ENCODE assay signal across 8 mouse cellular contexts in genomic region chr10:117688204-117689151, GRCm38 (mm10). TPM values are rescaled to one million over a fixed set of nuclear protein-coding genes. Genes with fewer than 3 reads are reported as not detected.
DNase-seq lines count a peak whose midpoint lies in the region; ATAC-seq and TF ChIP-seq lines count a peak whose summit lies in the region.

No protein-coding gene starts in this region.

- no peak for DNase-seq in gastrocnemius, adult 2 months
- DNase-seq in gastrocnemius, postnatal 10 days: no peak
- peak; percentile 60 for DNase-seq in CH12.LX (ENCODE audit: extremely low read depth)
- peak; percentile 63 for DNase-seq in kidney, postnatal 10 days
- no peak for DNase-seq in right cerebral cortex, postnatal 4 days
- DNase-seq in left cerebral cortex, adult 11 months (ENCODE audit: low spot score): no peak

- no peak for TF ChIP-seq EP300 in CH12.LX (IDR thresholded peaks at IDR 0.05; ENCODE audit: low read length)

- H3K4me2 ChIP-seq in CH12.LX (ENCODE audit: insufficient read depth, low read depth, poor library complexity, severe bottlenecking): no peak overlapping the region
- no peak overlapping the region for H3K4me2 ChIP-seq in midbrain, embryonic 12.5 days (replicated peaks)

- H3K9me3 ChIP-seq in CH12.LX (replicated peaks; ENCODE audit: low read length): no peaks in the 10 kb centered on the region
- no peaks in the 10 kb centered on the region for H3K9me3 ChIP-seq in midbrain, embryonic 12.5 days

- ATAC-seq in erythroblast, adult 5-6 weeks (replicated peaks; ENCODE audit: low FRiP score, poor library complexity, severe bottlenecking): peak; percentile 81
- ATAC-seq in midbrain, embryonic 12.5 days (ENCODE audit: low FRiP score, low read depth): 0 out of 2 replicates have a peak, but pooled peaks have one; percentile 19

- peaks cover 4% of the 10 kb centered on the region for H3K79me2 ChIP-seq in CH12.LX (replicated peaks; ENCODE audit: control insufficient read depth, extremely low read depth, insufficient read depth, poor library complexity, severe bottlenecking)

- peak; percentile 44 for TF ChIP-seq CTCF in gastrocnemius, adult 2 months (IDR thresholded peaks at IDR 0.05)
- peak; percentile 24 to 48; a peak in 3 of 4 replicates for TF ChIP-seq CTCF in CH12.LX (conservative IDR thresholded peaks at IDR 0.05 in 1 of 2, IDR thresholded peaks at IDR 0.05 in 1 of 2; ENCODE audit: low read depth in 2 of 2, low read length in 2 of 2)

- TF ChIP-seq RAD21 in CH12.LX (IDR thresholded peaks at IDR 0.05; ENCODE audit: low read depth, low read length): no peak; the same call in none of the 2 replicates

- no peak overlapping the region for H3K27ac ChIP-seq in gastrocnemius, adult 2 months
- no peak overlapping the region for H3K27ac ChIP-seq in CH12.LX (ENCODE audit: insufficient read depth, low read depth)
- no peak overlapping the region for H3K27ac ChIP-seq in midbrain, embryonic 12.5 days (replicated peaks)

- dilution Hi-C loops in CH12.LX (cut with MboI; ENCODE audit: extremely low pct_ligation_motif_present, extremely low pct_unique_long_range_greater_than_20kb, low sequenced_read_pairs): no loop called here

- H3K27me3 ChIP-seq in CH12.LX (replicated peaks): no peaks in the 10 kb centered on the region
- H3K27me3 ChIP-seq in midbrain, embryonic 12.5 days: no peaks in the 10 kb centered on the region

- intact Hi-C loops in gastrocnemius, adult 2 months (cut with DNase I): no loop called here

- in situ Hi-C loops in CH12.LX (cut with MboI; ENCODE audit: low pct_ligation_motif_present, low pct_unique_long_range_greater_than_20kb, low sequenced_read_pairs): no loop called here

- no peaks in the 10 kb centered on the region for H3K4me1 ChIP-seq in CH12.LX (ENCODE audit: control insufficient read depth in 1 of 2, insufficient read depth in 2 of 2)
- no peaks in the 10 kb centered on the region for H3K4me1 ChIP-seq in midbrain, embryonic 12.5 days

- no peak overlapping the region for H3K4me3 ChIP-seq in gastrocnemius, adult 2 months
- H3K4me3 ChIP-seq in CH12.LX (replicated peaks in 1 of 3; ENCODE audit: low read depth in 2 of 3, low read length in 2 of 3, poor library complexity in 1 of 3): no peak overlapping the region
- no peak overlapping the region for H3K4me3 ChIP-seq in midbrain, embryonic 12.5 days

- peaks cover 35 to 50% of the 10 kb centered on the region in 2 experiments for H3K36me3 ChIP-seq in CH12.LX (replicated peaks in 1 of 2; ENCODE audit: control insufficient read depth in 1 of 2, insufficient read depth in 1 of 2, low read length in 1 of 2)
- peaks cover 46% of the 10 kb centered on the region for H3K36me3 ChIP-seq in midbrain, embryonic 12.5 days

- no peak overlapping the region for H3K9ac ChIP-seq in CH12.LX (ENCODE audit: insufficient read depth, low read depth)
- no peak overlapping the region for H3K9ac ChIP-seq in midbrain, embryonic 12.5 days (replicated peaks)

- TF ChIP-seq POLR2A in CH12.LX (IDR thresholded peaks at IDR 0.05; ENCODE audit: low read depth, low read length): no peak; the same call in 1 of the 2 replicates

- WGBS in midbrain, embryonic 12.5 days: 84% methylated on average over 13 of the region's 13 CpGs

TF ChIP-seq in CH12.LX, 34 proteins besides CTCF, POLR2A, EP300 and RAD21:
- no peak for TF ChIP-seq ZKSCAN1 (IDR thresholded peaks at IDR 0.05; ENCODE audit: borderline replicate concordance, low read depth, low read length)
- no peak for TF ChIP-seq CHD2 (IDR thresholded peaks at IDR 0.05; ENCODE audit: low read length)
- TF ChIP-seq UBTF (IDR thresholded peaks at IDR 0.05; ENCODE audit: low read depth, low read length): no peak
- TF ChIP-seq POLR2AphosphoS2 (IDR thresholded peaks at IDR 0.05; ENCODE audit: low read depth, low read length): 0 out of 2 replicates have a peak, but pooled peaks have one; percentile 43
- no peak for TF ChIP-seq MAX (IDR thresholded peaks at IDR 0.05; ENCODE audit: low read length)
- no peak for TF ChIP-seq CHD1 (IDR thresholded peaks at IDR 0.05; ENCODE audit: low read depth, low read length)
- TF ChIP-seq BHLHE40 (IDR thresholded peaks at IDR 0.05; ENCODE audit: low read depth, low read length): no peak
- TF ChIP-seq GABPA (IDR thresholded peaks at IDR 0.05; ENCODE audit: insufficient replicate concordance, low read depth, low read length): no peak
- no peak for TF ChIP-seq E2F4 (IDR thresholded peaks at IDR 0.05; ENCODE audit: insufficient replicate concordance, low read depth, low read length)
- no peak for TF ChIP-seq ZNF384 (IDR thresholded peaks at IDR 0.05; ENCODE audit: low read depth, low read length)
- 0 out of 2 replicates have a peak, but pooled peaks have one; percentile 20 for TF ChIP-seq ZMIZ1 (IDR thresholded peaks at IDR 0.05; ENCODE audit: low read depth, low read length)
- TF ChIP-seq TCF12 (IDR thresholded peaks at IDR 0.05; ENCODE audit: low read depth, low read length): no peak

RNA-seq across cellular contexts. Expression of gene Mdm2, which starts 22.1 kb away (rescaled TPM):
- 10 to 100 TPM; 49.2 to 49.8 TPM for total RNA-seq in gastrocnemius, adult 2 months (2021)
- 10 to 100 TPM; 34.1 to 36.4 TPM for total RNA-seq in gastrocnemius, postnatal 10 days (2021)
- total RNA-seq in CH12.LX (2012; rRNA removed) (136 and 166 TPM in 2 replicates), CH12.LX (2014; rRNA removed) (104 and 112 TPM in 2 replicates)
- 74.9 and 79.8 TPM in 2 replicates for polyA plus RNA-seq in CH12.LX (2012; ENCODE audit: insufficient read length, low read depth)
- 29.8 and 38.7 TPM in 2 replicates for total RNA-seq in erythroblast, adult 5-6 weeks (2015; ENCODE audit: low replicate concordance)
- total RNA-seq in erythroblast, adult 5-6 weeks (2017; ENCODE audit: low replicate concordance): 28.7 and 41.1 TPM in 2 replicates
- polyA plus RNA-seq in midbrain, embryonic 12.5 days (2016; fragmentation: Nextera tagmentation; extraction: Ambion mirVana): 74.5 and 83.8 TPM in 2 replicates

RNA-seq across cellular contexts. Expression of gene Slc35e3, which starts 57.7 kb away (rescaled TPM):
- total RNA-seq in gastrocnemius, adult 2 months (2021): 1 to 10 TPM; 4.6 to 5.1 TPM
- 1 to 10 TPM; 6.9 to 8.0 TPM for total RNA-seq in gastrocnemius, postnatal 10 days (2021)
- total RNA-seq in CH12.LX (2012; rRNA removed) (5.0 and 6.4 TPM in 2 replicates), CH12.LX (2014; rRNA removed) (1.4 and 2.2 TPM in 2 replicates)
- polyA plus RNA-seq in CH12.LX (2012; ENCODE audit: insufficient read length, low read depth): 9.7 and 9.8 TPM in 2 replicates
- total RNA-seq in erythroblast, adult 5-6 weeks (2015; ENCODE audit: low replicate concordance): 0.38 and 0.84 TPM in 2 replicates
- 0.43 and 1.1 TPM in 2 replicates for total RNA-seq in erythroblast, adult 5-6 weeks (2017; ENCODE audit: low replicate concordance)
- polyA plus RNA-seq in midbrain, embryonic 12.5 days (2016; fragmentation: Nextera tagmentation; extraction: Ambion mirVana): 37.3 and 41.4 TPM in 2 replicates

RNA-seq across cellular contexts. Expression of gene Cpm, which starts 59.2 kb away (rescaled TPM):
- 1 to 10 TPM; 2.2 to 2.9 TPM for total RNA-seq in gastrocnemius, adult 2 months (2021)
- total RNA-seq in gastrocnemius, postnatal 10 days (2021): 1 to 10 TPM; 9.3 to 10.0 TPM
- 0.04 and 0.25 TPM in 2 replicates for total RNA-seq in CH12.LX (2012; rRNA removed)
- 0.09 and 0.31 TPM in 2 replicates for total RNA-seq in CH12.LX (2014; rRNA removed)
- polyA plus RNA-seq in CH12.LX (2012; ENCODE audit: insufficient read length, low read depth): 0.17 and 0.31 TPM in 2 replicates
- 0.63 TPM in 1 of 2 replicates, not detected in the other for total RNA-seq in erythroblast, adult 5-6 weeks (2015; ENCODE audit: low replicate concordance)
- 0.60 TPM in 1 of 2 replicates, not detected in the other for total RNA-seq in erythroblast, adult 5-6 weeks (2017; ENCODE audit: low replicate concordance)
- polyA plus RNA-seq in midbrain, embryonic 12.5 days (2016; fragmentation: Nextera tagmentation; extraction: Ambion mirVana): 3.7 and 4.2 TPM in 2 replicates

Comparison
In these comparisons a context has a peak if more than half of its experiments do, and no peak if none do; other contexts are left out.
1. DNase-seq: peak in CH12.LX (single experiment) and kidney, postnatal 10 days (single experiment); none in gastrocnemius, adult 2 months (single experiment), gastrocnemius, postnatal 10 days (single experiment), right cerebral cortex, postnatal 4 days (single experiment) and left cerebral cortex, adult 11 months (single experiment).